Mouse (Mus musculus) retina, postnatal 7 days (tissue): ENCODE measurements around the gene Fam173a.

Experiments used
- DNase-seq: peaks from one replicate; pipeline ENCODE4 v3.0.0-alpha.2; 2012; ENCODE audit warnings: low read depth, low spot score

Gene Fam173a

DNA sequence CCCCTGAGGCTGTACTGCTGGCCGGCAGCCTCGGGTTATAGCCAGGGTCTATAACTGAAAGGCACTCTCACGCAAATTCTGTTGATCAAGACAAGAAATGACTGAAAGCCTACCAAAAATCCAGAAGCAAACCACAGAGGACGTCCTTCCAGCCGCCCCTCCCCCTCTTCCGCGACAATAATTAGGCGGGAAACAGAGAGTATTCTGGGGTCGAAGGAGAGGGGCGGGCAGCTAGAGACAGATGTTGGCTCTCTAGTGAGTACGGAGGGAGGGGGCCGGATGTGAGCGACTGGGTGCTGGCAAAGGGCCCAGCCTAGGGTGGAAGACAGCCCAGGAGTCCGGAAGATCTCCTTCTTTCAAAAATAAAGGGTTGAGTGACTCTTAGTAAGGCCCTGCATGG, at the start of gene Fam173a:
Fam173a (minus strand) TSS at position 287 of the 400 bp plus-strand sequence.
- no peak for DNase-seq

- DNase-seq, result no peak
Observed at GRCm38 (mm10) chr17:25841117-25841880, 48.6 kb upstream of the Fam173a start, which contains the start of gene Gm20683. Gene Gm20683 (minus strand): TSS chr17:25841763.

- no peak for DNase-seq
Observed at GRCm38 (mm10) chr17:25840519-25840918, 47.8 kb upstream of the Fam173a start.

DNA sequence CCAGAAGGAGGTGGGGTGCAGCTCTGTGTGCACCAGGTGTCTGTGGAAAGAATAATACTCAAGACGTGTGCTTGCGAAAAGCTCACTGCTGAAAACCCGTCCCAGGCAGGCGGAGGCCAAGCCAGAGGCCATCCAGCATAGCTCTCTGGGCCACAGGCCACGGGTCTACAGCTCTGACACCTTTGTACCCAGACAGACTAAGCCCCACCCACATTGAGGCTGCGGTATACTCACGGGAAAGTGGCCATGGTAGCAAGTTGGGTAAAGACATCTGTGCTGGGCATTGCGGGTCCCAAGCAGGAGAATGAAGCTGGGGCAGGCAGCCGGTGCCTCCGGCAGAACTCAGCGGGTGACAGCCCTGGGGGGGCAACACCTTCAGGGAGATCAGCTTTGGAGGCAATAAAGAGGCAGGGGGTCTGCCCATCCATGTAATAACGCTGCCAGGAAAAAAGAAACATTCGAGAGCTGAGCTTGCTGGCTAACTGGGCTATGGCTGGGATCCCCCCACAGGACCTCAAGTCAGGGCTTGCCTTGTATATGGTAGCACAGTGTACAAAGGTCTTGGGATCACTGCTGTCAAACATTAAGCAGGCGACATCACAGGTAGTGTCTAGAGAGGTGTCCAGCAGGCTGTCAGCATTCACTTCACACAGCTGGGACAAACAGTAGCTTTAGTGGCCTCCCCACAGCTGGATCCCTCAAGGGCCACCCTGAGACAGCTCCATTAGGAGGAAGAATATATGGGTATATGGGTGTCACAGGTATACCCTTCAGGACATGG, 46.9 kb upstream of the Fam173a start:
- no peak for DNase-seq

DNA sequence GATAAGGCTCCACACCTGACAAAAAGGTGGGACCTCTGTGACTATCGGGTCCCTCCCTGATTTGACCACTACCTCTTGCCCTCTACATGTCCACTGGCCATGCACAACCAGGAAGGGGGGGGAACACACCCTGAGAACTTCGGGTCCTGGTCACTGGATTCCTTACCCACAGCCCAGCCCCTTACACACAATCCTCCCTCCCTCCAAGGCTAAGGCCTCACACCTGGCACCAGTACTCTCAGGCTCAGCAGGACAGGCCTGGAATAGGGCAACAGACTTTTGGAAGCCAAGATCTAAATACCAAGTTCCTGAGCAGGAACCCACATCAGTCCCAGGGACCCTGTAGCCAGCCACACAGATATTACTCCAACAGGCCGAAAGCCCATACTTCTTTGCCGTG, 46.2 kb upstream of the Fam173a start:
- no peak for DNase-seq

- DNase-seq, result no peak
Observed at GRCm38 (mm10) chr17:25837533-25837932, 44.8 kb upstream of the Fam173a start.

- no peak for DNase-seq
Observed at GRCm38 (mm10) chr17:25837076-25837410, 44.3 kb upstream of the Fam173a start, which contains the start of gene Rhbdl1. Gene Rhbdl1 (minus strand): TSS chr17:25837295.

DNA sequence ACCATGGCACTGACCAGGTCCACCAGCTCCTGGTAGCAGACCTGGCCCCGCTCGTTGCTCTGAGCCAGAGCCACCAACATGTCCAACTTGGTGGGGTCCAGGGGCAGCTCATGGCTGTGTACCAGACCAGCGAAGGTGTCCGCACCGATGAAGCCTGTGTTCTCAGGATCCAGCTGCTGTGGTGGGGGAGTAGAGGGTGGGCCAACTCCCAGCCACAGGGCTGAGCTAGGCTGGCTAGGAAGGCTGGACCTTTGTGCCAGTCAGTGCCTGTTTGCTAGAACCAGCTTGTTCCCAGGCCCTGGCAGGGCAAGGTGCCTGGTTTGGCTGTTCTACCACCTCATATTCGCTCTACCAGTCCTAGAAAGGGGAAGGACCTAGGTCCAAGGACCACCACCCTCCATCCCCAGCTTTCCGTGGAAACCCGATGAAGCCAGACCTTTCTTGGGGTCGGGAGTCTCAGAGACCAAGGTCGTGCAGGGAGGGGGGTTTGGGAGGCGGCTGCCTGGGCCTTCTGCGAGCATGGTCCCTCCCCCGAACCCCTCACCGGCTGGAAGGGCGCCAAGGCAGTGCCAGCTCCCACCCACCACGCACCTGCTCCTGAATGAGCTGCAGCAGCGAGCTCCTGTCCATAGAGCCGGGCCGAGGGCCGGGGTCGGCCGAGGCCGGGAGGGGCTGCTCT, 43.8 kb upstream of the Fam173a start:
- DNase-seq, result no peak

DNA sequence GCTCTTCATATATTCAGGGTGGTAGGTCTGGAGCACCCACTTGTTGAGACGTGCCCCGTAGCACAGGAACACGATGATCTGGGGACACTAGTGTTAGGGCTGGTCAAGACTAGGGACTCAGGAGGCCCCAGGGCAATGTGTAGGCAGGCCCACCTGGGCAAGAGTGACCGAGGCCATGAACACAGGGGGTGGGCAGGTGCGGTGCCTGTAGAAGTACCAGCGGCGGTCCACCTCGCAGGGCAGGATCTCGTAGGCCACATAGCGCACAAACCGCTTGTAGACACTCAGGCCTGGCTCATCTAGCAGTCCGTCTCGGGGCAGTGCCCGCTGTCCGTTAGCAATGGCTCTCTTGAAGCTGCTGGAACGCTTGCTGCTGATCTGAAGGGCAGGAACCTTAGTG, 43.1 kb upstream of the Fam173a start:
- DNase-seq, result no peak

GRCm38 (mm10) chr17:25835301-25835700, 42.6 kb upstream of the Fam173a start:
- no peak for DNase-seq

DNA sequence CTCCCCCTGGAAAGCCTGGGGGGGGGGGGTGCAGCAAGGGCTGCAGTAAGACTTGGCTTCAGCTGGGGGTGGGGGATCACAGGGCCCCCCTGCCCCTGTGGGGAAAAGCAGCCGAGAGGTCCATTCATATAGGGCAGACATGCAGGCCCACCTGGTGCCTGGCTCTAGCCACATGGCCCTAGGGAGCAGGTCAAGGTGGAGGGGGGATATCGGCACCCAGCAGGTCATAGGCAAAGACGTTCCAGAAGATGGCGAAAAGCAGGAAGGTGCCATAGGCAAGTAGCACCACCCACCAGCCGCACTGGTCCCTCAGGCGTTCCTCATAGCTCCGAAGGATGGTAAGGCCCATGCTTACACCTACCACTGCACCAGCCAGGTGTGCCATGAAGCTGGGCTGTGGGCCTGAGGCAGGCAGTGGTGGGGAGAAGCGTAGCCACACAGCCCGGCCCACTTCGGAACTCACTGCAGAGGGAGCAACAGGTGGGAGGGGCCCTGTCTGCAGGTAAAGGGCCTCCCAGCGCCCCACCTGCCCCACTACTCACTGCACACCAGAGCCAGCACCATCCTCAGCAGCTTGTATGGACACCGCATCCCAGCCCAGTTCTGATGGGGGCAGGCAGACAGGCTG, 42.0 kb upstream of the Fam173a start:
- DNase-seq, result no peak

GRCm38 (mm10) chr17:25833961-25834594, 41.4 kb upstream of the Fam173a start:
- DNase-seq, result no peak

GRCm38 (mm10) chr17:25833291-25833663, 40.6 kb upstream of the Fam173a start, which contains the start of gene Stub1:
Gene Stub1 (minus strand): TSS chr17:25833404.
- DNase-seq, result no peak

GRCm38 (mm10) chr17:25832436-25833290, 40.0 kb upstream of the Fam173a start:
- DNase-seq, result peak; percentile 98

DNA sequence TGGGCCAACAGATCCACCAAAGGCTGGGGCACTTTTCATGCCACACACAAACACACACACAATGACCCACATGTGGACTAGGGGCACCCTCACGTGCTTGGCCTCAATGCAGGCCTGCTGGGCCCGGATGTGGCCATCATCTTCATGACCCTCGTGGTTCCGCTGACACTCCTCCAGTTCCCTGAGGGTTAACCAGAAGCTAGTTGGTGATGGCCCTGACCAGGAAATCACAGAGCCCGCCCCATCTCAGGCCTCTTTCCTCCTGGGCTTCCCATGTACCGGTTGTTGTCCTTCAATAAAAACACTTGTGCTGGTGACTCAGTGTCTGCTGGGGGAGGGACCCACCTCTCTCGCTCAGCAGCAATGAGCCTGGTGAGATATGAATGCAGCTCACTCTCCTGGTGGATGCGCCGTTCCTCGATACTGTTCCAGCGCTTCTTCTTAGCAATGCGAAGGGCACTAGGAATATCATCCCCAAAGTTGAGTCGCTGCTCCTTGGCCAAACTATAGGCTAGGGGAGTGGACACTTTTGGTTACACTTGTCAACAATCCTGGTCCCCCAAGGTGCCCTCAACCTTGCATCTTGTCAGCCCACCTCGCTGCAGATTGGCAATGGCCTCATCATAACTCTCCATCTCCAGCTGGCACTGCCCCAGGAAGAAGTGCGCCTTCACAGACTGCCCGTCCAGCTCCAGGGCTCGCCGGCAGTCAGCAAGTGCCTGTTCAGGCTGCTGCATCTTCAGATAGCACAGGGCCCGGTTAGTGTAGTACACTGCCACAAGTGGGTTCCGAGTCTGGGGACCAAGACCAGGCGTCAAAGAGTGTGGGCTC, 39.0 kb upstream of the Fam173a start:
- no peak for DNase-seq

- DNase-seq, result no peak
Observed at GRCm38 (mm10) chr17:25830806-25831431, 38.2 kb upstream of the Fam173a start.

DNA sequence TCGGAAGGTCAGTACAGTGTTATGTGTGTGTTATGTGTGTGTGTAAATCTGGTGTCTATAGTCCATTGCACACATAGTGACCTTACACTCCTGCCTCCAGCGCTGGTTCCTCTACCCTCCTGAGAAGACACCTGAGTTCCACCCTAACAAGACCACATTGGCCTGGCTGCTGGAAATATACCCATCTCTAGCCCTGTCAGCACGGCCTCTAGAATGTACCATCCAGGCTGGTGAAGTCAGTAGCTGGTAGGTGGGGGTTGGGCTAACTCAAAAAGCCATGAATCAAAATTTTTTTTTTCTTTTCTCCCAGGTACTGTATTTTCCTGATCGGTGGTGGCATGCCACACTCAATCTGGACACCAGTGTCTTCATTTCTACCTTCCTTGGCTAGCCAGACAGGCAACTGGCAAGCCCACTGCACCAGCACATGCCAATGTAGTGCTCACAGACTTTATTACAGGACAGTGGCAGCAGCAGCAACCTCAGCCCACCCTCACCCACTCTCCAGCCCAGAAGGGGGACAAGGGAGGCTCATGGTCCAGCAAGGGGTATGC, 37.6 kb upstream of the Fam173a start:
- DNase-seq, result no peak

- no peak for DNase-seq
Observed at GRCm38 (mm10) chr17:25829558-25830017, 36.9 kb upstream of the Fam173a start.
